Mouse (Mus musculus): ENCODE measurements around the gene Usp49.

DNA sequence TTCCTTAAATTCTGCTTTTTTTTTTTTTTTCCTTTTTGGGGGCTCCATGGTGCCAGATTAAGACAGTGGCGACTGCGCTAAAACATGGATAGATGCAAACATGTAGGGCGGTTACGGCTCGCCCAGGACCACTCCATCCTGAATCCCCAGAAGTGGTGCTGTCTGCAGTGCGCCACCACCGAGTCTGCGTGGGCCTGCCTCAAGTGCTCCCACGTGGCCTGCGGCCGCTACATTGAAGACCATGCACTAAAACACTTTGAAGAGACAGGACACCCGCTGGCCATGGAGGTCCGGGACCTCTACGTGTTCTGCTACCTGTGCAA lies 41.5 kb downstream of the Usp49 start:
- TF ChIP-seq POLR2A (IDR thresholded peaks at IDR 0.05; ENCODE audit: low read depth, low read length) (no peak), CTCF (IDR thresholded peaks at IDR 0.05; ENCODE audit: extremely low read depth, insufficient read depth, insufficient read length, insufficient replicate concordance) (no peak)

All from spleen, adult 2 months (tissue).